Mouse (Mus musculus) brain, embryonic 14.5 days (tissue): ENCODE data around the gene Gm12166.

Experiments
- CTCF ChIP-seq: fragments of 200-500 bp; IDR thresholded peaks from 2 replicates; pipeline ENCODE4 v1.5.1; 2012; ENCODE audit warnings: inconsistent platforms, mild to moderate bottlenecking, moderate library complexity, borderline replicate concordance; ENCODE audit not compliant: insufficient read depth, insufficient read length; ENCODE audit errors: extremely low read depth
- POLR2A ChIP-seq: fragments of 200-500 bp; IDR thresholded peaks from 2 replicates; pipeline ENCODE4 v1.6.1; 2012; ENCODE audit warnings: mild to moderate bottlenecking, inconsistent platforms, borderline replicate concordance; ENCODE audit not compliant: poor library complexity, insufficient read depth, insufficient read length, severe bottlenecking; ENCODE audit errors: extremely low read depth

GRCm38 (mm10) chr11:46025962-46026392 lies 26.1 kb downstream of the Gm12166 start:
- TF ChIP-seq POLR2A (no peak), CTCF (no peak)
